Mouse (Mus musculus) liver, adult 2 months (tissue): Measurements from ENCODE around the gene Apol7b.
"Not testable (repeated sequence)": the region's sequence is repeated elsewhere in the genome, so short reads cannot be mapped to it uniquely, and the experiment has no call there.

Experiments used
- CTCF ChIP-seq: fragments of 200-500 bp; IDR thresholded peaks from 2 replicates; pipeline ENCODE4 v1.5.1; 2011; ENCODE audit warnings: low read depth, low read length, control low read depth
- POLR2A ChIP-seq: fragments of 200-500 bp; IDR thresholded peaks from 2 replicates; pipeline ENCODE4 v1.6.1; 2011; ENCODE audit warnings: low read length, control low read depth; ENCODE audit not compliant: insufficient read depth; ENCODE audit errors: extremely low read depth

DNA sequence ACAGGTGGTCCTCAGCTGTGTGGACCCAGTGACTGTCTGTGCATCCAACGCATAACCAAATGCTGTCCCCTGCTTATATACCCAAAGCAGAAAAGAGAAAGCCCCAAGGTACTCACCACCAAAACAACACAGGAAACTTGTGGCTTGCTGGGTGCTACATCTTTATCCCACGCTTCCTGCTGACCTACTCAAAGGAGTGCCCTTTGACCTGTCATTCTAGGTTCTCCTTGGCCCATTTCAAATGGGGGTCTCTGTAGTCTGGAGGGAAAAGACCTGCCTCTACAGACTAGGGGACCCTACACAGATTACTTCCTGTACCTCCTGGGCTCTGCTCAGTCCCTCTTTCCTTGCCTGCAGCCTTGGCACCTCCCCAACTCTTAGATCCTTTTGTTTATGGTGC lies at the start of gene Apol7b:
- not testable (repeated sequence) for TF ChIP-seq CTCF, POLR2A
